Mouse (Mus musculus): ENCODE measurements around the gene Sdf2.
A peak's percentile ranks its signal among the peaks of the same experiment; 100 is the strongest.
"Not testable (repeated sequence)": the region's sequence is repeated elsewhere in the genome, so short reads cannot be mapped to it uniquely, and the experiment has no call there.

Sdf2 gene

DNA sequence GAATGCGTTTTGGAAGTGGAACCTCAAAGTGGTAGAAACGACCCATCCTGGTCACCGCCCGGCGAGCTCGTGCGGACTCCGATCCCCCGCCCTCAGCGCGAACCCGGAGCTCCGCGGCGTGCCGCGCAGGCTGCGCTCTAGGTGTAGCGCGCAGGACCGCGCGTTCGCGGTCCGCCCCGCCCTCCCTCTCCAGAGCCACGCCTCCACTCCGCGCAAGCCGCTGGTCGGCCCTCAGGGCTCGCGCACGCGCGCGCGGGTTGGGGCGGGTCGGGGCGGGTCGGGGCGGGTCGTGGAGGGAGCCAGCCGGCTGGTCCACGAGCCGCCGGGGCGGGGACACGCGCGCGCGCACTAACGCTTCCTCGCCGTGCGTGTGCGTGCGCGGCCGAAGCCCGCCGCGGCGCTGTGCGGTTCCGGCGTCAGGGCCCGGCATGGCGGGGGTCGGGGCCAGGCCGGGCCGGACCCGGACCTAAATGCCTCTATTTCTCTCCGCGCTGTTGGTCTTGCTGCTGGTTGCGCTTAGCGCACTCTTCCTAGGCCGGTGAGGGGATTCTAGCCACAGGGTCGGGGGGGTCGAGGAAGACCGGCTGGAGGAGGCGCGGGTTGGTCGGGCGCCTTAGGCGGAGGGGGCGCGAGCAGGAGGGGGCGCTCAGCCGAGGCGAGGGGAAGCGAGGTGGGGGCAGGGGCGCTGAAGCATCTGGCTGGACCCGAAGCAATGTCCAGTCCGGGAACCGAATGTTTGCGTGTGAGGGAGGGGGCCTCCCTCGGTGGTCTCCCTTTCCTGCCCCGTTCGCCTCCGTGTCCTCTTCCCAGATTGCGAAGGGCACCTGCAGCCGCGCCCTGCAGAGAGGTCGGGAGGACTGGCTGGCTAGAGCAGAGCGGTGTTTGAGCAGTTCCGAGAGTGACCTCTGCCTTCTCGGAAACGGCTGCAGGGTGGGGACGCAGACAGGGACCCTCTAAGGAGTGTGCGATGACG lies 16.1 kb downstream of the Sdf2 start, which contains the start of gene 2610507B11Rik:
TSS of gene 2610507B11Rik (plus strand) at position 373 of the 973 bp plus-strand sequence.
- peak; percentile 89 for DNase-seq (ENCODE audit: low read depth, low spot score)

- peak; percentile 28 for DNase-seq (ENCODE audit: low read depth, low spot score)
Measured at GRCm38 (mm10) chr11:78262550-78262949, 17.0 kb downstream of the Sdf2 start.

DNA sequence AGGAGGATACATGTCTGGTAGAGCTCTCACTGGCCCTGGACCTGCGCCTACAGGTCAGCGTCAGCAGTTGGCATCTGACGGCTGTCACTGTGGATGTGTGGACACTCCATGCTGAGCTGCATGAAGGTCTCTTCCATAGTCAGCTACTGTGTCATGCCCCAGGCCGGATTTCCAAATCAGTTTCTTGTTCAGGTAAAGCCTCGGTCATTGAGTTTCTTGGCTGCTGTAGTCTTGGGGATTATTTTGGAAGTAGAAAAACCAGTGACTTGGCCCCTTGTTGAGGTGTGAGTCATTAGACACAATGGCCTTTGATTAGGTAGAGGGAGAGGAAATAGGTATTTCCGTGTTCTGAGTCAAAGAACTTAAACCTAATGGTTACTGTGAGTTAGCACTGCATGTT lies 20.0 kb downstream of the Sdf2 start:
- no peak for DNase-seq (ENCODE audit: low read depth, low spot score)

- no peak for DNase-seq (ENCODE audit: low read depth, low spot score)
Measured at GRCm38 (mm10) chr11:78271986-78272385, 26.4 kb downstream of the Sdf2 start.

- no peak for DNase-seq (ENCODE audit: low read depth, low spot score)
Measured at GRCm38 (mm10) chr11:78275596-78275995, 30.1 kb downstream of the Sdf2 start.

- not testable (repeated sequence) for DNase-seq (ENCODE audit: low read depth, low spot score)
Measured at GRCm38 (mm10) chr11:78276169-78276568, 30.6 kb downstream of the Sdf2 start.

DNA sequence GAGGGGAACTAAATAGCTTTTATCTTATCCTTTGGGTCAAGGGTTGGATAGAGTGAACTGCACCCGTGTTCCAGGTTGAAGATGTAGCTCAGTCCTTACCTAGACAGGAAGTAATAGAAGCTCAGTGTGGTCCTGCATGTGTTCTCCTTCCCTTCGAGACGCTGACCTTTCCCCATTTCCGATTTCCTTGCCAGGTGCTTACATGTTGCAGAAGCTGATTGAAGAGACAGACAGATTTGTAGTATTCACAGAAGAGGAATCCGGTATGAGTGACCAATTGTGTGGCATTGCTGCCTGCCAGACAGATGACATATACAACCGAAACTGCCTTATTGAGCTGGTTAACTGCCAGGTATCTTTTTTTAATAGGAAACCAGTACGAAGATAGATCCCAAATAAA lies 33.3 kb downstream of the Sdf2 start:
- no peak for DNase-seq (ENCODE audit: low read depth, low spot score)

DNA sequence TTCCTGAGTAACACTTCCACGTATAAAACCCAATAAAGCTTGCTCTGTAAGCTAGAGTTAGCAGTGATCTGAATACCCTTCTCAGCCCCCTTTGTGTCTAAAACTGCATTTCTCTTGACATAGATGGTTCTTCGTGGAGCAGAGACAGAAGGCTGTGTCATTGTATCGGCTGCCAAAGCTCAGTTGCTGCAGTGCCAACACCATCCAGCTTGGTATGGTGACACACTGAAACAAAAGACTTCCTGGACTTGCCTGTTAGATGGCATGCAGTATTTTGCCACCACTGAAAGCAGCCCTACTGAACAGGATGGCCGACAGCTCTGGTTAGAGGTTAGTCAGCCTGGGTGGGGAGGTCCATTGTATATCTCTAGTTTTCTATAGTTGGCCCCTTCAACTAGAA lies 34.0 kb downstream of the Sdf2 start:
- no peak for DNase-seq (ENCODE audit: low read depth, low spot score)

- no peak for DNase-seq (ENCODE audit: low read depth, low spot score)
Measured at GRCm38 (mm10) chr11:78289146-78289763, 43.7 kb downstream of the Sdf2 start.

- no peak for DNase-seq (ENCODE audit: low read depth, low spot score)
Measured at GRCm38 (mm10) chr11:78290654-78291053, 45.1 kb downstream of the Sdf2 start, which contains the start of gene BC030499. Gene BC030499, plus strand, starts transcription at chr11:78290841.

GRCm38 (mm10) chr11:78294585-78294984 lies 49.0 kb downstream of the Sdf2 start:
- DNase-seq (ENCODE audit: low read depth, low spot score) = no peak

GRCm38 (mm10) chr11:78300917-78301316 lies 55.4 kb downstream of the Sdf2 start:
- no peak for DNase-seq (ENCODE audit: low read depth, low spot score)

GRCm38 (mm10) chr11:78301357-78302084 lies 56.0 kb downstream of the Sdf2 start, which contains the start of gene Spag5:
Gene Spag5, plus strand, starts transcription at chr11:78301529.
- peak; percentile 61 for DNase-seq (ENCODE audit: low read depth, low spot score)

Measured in brain, embryonic 18.5 days (tissue).